Mouse (Mus musculus): Measurements from ENCODE around the gene Tmem163.

- TF ChIP-seq CTCF (conservative IDR thresholded peaks at IDR 0.05; ENCODE audit: low read length) (no peak), NANOG (IDR thresholded peaks at IDR 0.05; ENCODE audit: borderline replicate concordance, low read length) (no peak)
These were observed 141.9 kb downstream of the Tmem163 start for GRCm38 (mm10) chr1:127537204-127538038.
